Mouse (Mus musculus) thymus, postnatal 25 days (tissue): ENCODE measurements around the gene Hist2h4.
A peak's percentile ranks its signal among the peaks of the same experiment; 100 is the strongest.
"Not testable (repeated sequence)": the region's sequence is repeated elsewhere in the genome, so short reads cannot be mapped to it uniquely, and the experiment has no call there.

Experiments
- DNase-seq: peaks from one replicate; pipeline ENCODE4 v3.0.0; 2022

Hist2h4 gene

DNA sequence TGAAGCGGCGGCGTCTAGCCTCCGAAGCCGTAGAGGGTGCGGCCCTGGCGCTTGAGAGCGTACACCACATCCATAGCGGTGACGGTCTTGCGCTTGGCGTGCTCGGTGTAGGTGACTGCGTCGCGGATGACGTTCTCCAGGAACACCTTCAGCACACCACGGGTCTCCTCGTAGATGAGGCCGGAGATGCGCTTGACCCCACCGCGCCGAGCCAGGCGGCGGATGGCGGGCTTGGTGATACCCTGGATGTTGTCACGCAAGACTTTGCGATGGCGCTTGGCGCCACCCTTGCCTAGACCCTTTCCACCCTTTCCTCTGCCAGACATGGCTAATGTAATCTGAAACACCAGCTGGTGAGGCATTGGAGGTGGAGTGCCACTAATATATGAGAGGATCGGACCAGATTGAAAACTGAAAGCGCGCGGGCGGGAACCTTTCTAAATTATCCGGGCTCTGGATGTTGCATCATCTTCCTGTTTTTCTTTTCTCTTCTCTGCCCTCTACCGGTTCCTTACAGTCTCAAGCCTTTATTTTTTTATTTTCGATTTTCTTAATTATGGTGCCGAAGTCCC, at the start of gene Hist2h4:
TSS of gene Hist2h4 (minus strand) at position 333 of the 572 bp plus-strand sequence.
- peak; percentile 96 for DNase-seq

DNA sequence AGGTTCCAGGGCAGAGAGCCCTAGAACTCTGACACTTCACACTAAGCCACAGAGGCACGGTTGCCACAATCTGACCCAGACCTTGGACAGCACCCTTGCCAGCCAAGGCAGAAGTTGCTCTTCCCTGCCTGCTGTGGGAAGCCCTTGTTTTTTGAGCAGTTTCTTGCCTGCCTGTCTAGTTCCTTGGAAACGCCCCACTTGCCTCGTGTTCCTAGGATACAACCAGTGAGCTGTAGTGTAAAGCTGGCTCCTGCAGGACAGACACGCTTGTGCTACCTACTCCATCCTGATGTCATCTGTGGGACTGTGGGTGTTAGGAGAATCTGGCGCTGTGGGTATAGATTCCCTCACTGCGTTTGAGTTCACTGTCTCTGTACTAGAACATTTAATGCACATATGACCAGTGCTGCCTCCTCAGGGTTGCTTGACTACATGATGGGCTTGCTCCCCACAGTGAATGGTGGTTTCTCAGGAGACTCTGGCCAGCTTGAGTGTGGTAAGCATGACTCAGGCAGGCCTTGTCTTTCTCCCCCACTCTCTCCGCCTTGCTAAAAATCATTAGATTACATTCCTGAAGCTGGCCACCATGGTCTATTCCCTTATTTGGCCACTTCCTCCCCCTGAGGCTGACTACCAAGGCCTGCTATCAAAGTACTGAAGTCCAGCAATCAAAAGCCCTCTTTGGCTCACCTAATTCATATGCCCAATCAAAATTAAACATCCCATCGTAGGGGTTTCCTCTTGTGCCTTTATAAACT, 49.4 kb upstream of the Hist2h4 start:
- DNase-seq = no peak

DNA sequence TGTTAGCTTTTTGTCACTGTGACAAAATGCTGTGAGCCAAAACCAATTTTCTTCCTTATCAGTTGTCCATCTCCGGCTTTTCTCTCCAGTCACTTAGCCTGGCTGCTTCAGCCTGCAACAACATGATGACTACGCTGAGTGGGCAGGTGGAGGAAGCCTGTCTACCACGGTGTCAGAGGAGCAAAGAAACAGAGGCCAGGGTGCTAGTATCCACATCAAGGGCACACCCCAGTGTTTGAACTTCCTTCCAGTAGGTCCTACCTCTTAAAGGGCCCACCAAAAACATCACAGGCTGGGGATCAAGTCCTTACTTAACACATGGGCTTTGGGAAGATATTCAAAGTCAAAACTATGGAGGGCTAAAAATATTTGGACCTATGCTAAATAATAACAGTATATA, 46.3 kb upstream of the Hist2h4 start:
- peak; percentile 18 for DNase-seq

DNA sequence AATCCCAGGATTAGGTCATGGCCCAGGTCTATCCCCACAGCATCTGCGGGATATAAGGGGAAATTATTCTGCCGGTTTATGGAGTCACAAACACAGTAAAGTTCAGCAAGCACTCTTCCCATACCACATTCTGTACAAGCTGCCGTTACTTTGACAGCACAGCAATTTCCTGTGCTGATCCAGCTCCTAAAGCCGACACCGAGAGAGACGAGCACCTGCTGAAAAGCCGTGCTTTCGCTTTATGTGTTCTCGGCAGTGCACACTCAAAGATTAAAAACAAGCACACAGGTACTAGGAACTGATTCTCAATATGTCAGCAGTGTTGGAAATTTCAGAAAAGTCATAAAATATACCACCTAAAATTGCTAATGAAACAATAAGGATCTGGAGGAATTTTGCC, 43.4 kb upstream of the Hist2h4 start:
- DNase-seq = peak; percentile 31

DNA sequence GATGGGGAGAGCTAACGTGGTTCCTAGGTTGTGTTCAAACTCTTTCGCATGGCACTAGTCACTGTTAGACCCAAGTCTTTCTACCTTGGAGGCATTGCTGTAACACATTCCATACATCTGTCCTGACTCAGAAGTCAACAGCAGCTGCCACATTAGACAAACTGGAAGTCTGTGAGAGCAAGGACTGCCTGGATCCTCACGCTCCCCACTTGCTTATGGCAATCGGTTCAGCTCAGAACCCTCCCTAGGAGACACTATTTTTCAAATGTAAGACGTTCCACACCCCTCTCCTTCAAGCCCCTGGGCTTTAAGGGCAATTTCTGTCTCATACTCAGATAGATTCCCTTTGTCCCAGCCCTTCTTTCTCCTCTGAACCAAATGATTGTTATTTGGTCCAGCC, 39.0 kb upstream of the Hist2h4 start:
- DNase-seq = no peak

DNA sequence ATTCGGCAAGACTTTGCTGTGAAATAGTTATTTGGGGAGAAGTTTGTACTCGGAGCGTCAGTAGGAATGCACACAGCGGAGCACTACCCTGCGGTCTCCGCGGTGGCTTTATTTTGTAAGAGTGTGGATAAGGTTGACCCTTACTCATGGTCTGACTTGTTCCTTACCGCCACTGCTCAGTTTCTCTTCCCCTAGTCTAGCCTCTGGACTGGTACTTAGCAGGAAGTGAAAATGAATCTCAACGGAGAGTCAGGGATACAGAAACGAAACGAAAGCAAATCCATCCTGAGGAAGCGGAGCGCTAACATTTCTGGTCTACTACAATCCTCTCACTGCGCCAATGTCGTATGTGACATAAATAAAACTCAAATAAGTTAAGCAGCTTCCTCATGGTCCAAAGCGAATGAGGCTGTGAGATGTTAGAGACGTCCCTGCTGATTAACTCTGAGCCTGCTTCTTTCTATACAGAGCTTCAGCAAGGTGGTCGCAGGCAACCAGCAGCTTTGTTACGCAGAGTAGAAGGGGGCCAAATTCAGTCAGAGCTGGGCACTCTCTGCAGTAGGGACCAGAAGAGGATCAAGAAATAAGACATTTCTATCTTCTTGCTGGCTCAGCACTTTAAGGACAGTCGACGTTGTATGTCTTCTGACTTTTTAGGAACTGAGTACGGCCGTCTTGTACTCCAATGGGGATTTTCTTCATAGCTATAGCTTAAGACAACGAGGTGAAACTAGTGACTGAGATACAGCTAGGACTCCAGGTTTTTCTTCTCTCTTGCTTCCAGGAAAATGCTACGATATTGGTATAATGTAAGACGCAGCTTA, 37.8 kb upstream of the Hist2h4 start:
- no peak for DNase-seq

DNA sequence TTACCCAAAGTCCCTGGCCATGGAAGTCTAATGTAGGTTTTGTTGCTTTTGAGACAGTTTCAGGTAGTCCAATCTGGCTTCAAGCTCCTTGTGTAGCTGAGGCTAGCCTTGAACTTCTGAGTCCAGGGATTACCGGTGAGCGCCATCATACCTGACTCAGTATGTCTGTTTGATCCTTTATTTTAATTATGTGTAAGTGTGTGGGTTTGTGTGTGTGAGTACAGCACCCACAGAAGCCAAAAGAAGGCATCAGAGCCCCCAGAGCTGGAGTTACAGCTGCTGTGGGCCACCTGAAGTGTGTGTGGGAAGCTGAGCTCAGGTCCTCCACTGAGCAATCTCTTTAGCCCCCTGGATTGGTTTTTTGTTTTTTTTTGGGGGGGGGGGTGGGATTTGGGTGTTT, 36.5 kb upstream of the Hist2h4 start:
- DNase-seq = no peak

DNA sequence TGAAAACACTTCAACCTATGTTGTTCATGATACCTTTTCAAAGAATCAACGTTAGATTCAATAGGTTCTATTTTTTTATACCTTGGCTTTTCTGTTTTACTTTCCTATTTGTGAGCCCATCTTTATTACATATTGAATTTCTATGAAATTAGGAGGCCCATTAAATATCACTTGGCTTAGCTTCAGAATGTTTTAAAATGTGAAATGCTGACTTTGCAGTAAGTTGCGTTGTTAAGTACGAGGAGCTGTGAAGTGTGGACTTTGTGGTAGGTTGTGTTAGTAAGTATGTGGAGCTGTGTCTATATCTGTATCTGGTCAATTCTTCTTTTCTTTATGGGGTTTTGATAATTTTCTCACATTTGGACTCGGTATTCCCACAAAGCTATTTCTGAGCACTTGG, 35.2 kb upstream of the Hist2h4 start:
- no peak for DNase-seq

DNA sequence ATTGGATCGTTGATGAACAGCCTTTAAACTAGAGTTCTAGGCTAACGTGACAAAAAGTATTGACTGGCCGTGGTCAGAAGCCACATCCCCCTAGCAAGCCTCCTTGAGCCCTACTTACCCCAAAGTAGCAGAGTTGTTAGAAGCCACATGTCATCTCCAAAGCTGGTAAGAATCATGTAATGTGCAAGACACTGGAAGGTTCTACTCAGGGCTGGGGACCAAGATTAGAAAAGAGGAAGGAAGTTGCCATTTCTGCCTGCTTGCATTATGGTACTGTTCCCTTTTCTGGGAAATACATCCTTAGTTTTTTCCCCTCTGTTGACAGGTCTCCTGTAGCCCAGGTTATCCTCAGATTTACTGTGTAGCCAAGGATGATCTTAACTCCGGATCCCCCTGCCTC, 30.7 kb upstream of the Hist2h4 start, which contains the start of gene Fcgr1:
TSS of gene Fcgr1 (minus strand) at position 183 of the 400 bp plus-strand sequence.
- DNase-seq = no peak

DNA sequence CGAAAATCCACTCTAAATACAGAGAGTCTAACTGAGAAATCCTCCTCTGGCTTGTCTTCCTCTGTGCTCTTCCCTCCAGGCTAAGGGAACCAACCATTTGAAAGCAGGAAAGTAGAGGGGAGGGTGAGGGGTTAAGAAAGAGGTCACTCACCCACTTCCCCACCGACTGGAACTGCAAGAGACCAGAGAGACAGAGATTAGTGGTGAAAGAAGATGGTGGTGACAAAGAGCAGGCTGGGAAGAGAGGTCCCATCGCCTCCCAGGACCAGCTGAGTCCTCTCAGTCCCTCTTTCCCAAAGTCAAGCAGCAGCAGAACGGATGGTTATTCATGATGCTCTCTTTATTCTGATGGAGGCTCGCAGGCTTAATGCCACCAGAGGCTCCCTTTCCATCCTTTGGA, 30.3 kb upstream of the Hist2h4 start:
- no peak for DNase-seq

DNA sequence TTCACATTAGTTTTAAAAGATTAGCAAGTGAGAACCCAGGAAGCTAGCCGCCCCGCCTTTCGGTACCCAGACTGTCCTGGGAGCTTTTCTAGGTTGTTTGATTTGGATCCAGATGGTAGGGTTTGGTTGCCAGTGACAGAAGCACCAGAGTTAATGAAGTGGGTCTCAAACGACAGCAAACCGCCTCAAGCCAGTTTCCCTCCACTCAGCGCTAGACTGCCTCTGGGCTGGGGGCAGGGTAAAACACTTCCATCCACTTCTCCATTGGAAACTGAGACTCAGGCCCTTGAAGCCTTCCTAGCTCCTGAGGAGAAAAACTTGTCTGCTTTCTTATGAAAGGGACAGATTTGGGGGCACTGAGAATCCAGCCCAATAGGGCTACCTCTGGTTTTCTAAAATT, 29.5 kb upstream of the Hist2h4 start:
- DNase-seq = no peak

DNA sequence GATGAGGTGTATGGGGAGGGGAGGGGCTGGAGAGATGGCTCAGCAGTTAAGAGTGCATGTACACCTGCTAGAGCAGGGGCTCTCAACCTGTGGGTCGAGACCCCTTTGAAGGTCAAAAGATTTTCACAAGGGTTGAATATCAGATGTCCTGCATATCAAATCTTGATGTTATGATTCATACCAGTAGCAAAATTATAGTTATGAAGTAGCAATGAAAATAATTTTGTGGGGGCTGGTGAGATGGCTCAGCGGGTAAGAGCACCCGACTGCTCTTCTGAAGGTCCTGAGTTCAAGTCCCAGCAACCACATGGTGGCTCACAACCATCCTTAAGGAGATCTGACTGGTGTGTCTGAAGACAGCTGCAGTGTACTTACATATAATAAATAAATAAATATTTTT, 27.6 kb upstream of the Hist2h4 start:
- not testable (repeated sequence) for DNase-seq

DNA sequence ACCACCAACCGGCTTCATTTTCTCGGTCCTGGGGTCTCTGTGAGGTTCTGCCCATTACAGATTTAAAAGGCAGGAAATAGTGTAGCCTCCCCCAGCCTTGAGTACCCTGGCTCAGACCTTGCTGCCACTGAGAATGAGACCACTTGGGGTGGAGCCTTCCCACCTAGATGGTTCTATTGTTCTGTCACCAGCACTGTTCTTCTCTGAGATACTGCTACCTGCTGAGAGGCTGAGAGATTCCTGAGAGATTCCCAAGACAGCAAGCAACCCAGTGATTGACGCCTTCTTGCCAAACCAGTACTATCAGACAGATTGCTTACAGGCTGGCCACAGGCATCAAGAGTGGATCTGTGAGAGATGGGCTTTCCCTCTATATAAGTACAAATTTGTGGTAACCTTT, 26.1 kb upstream of the Hist2h4 start:
- DNase-seq = no peak

DNA sequence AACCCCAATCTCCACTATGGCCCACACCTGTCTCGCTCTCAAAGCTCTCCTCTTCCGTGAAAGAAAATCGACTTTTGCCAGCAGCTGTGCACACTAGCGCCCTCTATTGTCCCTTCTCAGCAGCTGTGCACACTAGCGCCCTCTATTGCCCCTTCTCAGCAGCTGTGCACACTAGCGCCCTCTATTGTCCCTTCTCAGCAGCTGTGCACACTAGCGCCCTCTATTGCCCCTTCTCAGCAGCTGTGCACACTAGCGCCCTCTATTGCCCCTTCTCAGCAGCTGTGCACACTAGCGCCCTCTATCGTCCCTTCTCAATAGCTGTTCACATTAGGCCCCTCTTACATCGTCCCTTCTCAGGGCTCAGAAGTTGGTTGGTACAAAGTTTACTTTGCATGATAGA, 24.2 kb upstream of the Hist2h4 start:
- DNase-seq = not testable (repeated sequence)

DNA sequence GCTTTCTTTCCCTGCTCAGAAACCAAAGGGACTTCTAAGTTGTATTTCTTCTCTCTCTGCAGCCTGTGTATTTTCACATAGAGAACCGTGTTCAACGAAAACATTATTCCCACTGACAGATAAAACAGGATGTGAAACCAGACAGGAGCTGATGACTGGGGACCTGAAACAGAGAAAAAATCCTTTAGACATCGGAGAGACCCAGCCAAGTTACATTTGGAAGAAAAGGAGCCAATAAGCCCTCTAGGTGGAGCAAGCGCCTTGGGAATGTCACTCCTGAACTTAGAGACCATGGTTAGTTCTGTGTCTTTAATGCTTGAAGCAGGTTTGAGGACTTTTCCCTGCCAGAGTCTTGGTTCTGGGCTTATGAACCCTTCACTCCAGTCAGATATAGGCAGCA, 21.3 kb upstream of the Hist2h4 start:
- DNase-seq = no peak

DNA sequence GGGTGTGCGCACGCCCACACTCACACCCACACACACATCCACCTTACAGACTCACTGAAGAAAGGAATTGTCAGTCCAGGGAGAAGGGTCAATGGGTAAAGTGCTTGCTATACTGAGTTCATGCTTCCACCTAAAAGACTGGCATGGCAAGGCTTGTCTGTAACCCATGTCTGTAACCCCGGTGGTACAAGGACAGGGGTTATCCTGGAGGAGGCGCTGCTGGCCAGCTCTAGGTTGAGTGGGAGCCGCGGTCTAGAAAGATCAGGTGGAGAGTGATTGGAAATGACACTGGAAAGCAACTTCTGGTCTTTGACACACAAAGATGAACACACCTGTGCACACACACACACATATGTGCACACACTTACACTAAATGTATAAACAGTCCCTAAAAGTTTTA, 17.5 kb upstream of the Hist2h4 start:
- DNase-seq = no peak

DNA sequence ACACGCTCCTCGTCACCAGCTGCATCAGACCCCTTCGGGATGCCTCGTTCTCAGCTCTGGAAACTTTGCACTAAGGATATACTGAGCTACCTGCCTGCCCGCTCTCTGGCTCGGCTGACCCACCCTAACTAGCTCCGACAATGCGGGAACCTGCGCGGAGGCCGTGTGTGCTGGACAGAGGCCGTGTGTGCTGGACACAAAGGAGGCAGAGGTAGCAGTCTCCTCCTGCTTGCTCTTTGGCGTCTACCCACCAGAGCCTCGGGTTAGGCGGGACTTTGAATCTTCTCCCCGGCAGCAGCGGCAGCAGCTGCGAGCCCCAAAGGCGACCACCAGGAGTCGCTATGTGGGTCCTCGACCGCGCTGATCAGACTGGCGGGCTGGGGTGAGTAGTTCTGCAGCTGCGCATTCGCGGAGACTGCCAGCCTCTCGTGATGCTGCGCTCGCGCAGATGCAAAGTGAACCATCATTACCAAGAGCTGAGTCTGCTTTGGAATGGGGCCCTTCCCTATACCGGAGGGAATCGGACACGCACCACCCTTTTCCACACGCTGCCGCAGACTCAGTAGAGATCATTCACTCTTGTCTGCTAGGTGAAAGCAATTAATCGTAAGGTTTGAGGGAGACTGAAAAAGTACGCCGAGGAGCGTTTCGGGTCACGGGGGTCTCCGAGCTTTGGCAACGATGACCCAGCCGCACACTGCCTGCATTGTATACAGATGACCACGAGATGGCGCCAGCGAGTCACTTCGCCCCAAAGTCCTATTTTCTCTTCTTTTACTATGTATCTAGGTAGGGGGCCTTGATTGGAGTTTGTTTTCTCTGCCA, 14.9 kb upstream of the Hist2h4 start:
- peak; percentile 96 for DNase-seq

DNA sequence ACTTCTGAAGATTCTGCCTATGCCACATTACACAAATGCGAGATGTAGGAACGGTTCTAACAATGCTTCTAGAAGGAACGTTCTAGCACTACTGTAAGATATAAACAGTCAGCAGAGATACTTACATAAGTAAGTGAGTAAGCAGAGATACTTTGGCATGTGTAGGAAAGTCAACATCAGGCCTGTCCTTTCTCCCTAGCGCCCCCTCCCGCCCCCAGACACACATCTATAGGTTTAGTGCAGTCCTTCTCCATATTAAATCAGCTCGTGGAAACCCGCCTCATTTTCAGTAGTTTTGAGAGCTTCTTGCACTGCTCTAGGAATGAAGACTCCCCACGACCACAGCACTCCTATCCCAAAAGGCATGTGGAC, 14.3 kb upstream of the Hist2h4 start:
- peak; percentile 85 for DNase-seq

DNA sequence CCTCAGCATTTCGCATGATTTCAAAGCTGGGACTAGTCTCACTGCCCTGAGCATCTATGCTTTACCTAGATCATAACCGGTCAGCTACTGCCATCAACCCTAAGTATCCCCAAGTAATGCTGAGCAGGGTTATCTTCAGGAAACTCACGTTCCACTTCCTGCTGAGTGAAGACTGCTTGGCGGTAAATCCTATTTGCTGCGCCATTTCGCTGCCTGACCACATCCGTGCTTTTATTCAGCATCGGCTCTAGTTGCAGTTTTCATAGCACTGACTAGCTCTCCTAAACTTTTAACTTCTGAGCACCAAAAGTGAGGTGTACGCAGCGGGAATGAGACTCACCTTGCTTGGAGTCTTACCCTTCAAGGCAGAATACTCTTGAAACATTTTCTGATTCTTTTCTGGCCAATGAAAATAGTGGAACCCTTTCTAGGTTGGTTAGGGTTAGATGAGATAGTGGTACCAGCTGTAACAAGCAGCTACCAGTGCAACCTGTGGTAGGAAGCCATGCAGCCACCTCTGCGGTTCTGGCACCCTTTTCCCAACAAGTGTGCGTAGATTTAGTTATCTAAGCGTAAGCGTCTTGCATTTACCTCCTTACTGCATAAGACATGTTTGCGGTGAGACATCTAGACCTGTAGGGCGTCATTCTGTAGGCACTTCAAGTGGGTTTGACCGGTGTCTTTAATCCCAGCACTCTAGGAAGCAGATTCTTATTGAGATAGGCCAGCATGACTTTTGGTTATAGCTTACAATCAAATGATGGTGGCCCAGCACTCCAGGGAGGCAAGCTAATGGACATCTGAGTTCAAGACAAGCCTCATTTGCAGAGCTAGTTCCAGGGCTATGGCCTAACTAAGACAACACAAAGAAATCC, 10.7 kb upstream of the Hist2h4 start:
- peak; percentile 63 for DNase-seq

DNA sequence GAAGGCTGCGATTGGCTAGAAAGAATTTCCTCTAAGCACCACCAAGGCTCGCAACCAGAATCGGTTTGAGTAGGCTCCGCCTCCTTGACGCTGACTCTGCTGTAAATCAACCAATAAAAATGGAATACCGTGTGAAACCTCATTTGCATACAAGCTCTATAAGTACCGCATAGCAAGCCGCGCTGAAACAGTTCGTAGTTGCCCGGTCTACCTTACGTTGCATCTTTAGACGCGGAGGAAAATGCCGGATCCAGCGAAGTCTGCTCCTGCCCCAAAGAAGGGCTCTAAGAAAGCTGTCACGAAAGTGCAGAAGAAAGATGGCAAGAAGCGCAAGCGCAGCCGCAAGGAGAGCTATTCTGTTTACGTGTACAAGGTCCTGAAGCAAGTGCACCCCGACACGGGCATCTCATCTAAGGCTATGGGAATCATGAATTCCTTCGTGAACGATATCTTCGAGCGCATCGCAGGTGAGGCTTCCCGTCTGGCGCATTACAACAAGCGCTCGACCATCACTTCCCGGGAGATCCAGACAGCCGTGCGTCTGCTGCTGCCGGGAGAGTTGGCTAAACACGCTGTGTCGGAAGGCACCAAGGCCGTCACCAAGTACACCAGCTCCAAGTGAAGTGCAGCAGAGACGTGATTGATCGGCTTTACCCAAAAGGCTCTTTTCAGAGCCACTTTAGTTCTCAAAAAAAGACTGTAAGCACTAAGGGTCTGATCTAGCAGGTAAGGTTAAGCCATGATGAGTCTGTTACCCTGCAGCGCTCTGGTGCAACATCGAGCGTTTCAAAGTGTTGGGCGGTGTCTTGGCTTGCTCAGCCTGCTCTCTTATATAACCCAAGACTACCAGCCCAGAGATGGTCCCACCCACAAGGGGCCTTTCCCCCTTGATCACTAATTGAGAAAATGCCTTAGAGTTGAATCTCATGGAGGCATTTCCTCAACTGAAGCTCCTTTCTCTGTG, 6.7 kb upstream of the Hist2h4 start, which contains the start of gene Hist2h2bb:
TSS of gene Hist2h2bb (plus strand) at position 242 of the 964 bp plus-strand sequence.
- peak; percentile 93 for DNase-seq
